Mouse (Mus musculus) Muller cell, postnatal 12 days (primary cell): ENCODE results near the gene Tbc1d23.
A peak's percentile ranks its signal among the peaks of the same experiment; 100 is the strongest.

Source experiments
- DNase-seq: peaks from one replicate; pipeline ENCODE4 v3.0.0-alpha.2; 2015; ENCODE audit errors: inconsistent ontology term

Tbc1d23 gene

DNA sequence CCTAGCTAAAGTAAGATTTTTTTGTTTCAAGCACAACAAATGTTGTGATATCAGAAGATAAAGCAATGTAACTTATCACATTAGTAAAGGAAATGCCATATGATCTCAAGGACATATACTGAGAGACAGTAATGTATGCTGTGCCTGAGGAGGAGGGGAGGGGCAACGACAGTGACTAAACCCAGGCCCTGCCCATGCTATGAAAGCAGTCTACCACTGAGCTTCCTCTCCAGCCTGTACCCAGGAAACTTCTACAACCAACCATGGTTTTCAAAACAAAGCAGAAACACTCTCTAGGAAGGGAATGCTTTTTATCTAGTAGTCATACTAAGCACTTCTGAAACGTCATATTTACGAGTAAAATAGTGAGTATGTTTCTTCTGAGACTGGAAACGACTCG, 68.5 kb downstream of the Tbc1d23 start:
- no peak for DNase-seq

GRCm38 (mm10) chr16:57159835-57160234, 71.5 kb downstream of the Tbc1d23 start:
- DNase-seq: no peak

GRCm38 (mm10) chr16:57157728-57158127, 73.6 kb downstream of the Tbc1d23 start:
- no peak for DNase-seq

DNA sequence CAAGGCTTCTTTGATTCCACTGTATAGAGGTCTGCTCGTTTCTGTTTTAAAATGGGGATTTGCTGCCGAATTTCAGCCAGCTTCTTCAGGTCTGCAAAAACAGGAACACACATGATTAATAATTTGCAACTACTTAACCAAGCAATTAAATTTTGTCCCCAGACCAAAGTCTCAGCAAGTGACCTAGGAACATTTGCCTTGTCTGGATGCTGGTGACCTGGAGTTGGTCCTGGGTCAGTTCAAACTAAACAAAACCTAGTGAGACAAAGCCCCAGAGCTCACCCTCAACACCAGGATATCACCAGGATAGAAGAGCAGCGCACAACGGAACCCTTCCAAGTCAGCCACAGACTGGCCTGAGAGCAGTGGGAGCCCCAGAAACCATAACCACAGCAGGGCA, 74.2 kb downstream of the Tbc1d23 start:
- DNase-seq: no peak

DNA sequence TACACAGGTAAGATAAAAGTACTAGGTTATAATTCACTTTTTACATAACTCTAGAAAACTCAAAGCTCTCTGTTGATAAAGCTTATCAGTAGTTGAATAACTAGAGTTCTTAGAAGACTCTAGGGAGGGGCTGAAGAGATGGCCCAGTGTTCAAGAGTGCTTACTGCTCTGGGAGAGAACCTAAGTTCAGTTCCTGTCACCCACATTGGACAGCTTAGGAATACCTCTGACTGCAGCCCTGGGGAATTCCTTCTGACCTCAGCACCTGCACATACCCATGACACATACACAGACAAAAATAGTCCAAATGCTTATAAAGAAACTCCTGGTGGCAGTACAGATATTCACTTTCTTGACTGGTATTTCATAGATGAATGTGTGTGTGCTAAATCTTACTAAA, 75.4 kb downstream of the Tbc1d23 start:
- no peak for DNase-seq

DNA sequence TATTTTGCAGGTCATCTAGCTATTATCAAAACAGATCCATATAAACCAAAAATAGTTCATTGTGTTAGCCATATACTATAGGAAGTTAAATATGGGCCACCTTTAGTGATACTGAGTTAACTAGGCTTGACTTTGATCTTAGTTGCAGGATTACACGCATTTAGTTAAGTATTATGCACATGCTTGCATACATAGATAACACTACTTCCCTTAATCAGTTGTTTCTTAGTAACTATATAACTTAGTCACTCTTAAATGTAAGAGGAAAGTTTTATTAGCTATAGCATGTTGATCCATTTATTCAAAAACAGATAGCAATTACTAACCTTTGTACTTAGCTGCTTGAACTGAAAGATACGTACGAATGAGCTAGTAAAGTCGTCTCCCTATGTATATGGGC, 79.9 kb downstream of the Tbc1d23 start:
- no peak for DNase-seq

DNA sequence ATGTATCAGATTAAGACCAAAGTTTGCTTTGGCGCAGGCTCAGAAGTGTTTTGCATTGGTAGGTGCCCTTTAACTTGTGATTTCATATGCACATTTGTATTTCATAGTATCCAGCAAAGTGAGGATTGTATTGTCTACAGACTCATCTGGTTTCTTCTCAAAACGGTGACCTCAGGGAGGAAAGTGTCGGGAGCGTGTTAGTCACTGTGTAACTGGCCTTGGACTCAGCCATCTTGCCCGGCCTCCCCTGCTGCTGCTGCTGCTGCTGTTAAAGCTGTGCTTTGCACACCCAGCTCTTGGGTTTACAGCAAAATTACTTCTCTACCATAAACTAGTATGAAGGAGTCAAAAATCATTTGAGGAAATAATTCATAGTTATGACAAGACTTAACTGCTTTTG, 86.6 kb downstream of the Tbc1d23 start:
- DNase-seq: no peak

GRCm38 (mm10) chr16:57133611-57134010, 97.7 kb downstream of the Tbc1d23 start:
- DNase-seq: no peak

- no peak for DNase-seq
Observed at GRCm38 (mm10) chr16:57132326-57132725, 99.0 kb downstream of the Tbc1d23 start.

- no peak for DNase-seq
Observed at GRCm38 (mm10) chr16:57131544-57131943, 99.8 kb downstream of the Tbc1d23 start.

- no peak for DNase-seq
Observed at GRCm38 (mm10) chr16:57130752-57131400, 100.4 kb downstream of the Tbc1d23 start.

DNA sequence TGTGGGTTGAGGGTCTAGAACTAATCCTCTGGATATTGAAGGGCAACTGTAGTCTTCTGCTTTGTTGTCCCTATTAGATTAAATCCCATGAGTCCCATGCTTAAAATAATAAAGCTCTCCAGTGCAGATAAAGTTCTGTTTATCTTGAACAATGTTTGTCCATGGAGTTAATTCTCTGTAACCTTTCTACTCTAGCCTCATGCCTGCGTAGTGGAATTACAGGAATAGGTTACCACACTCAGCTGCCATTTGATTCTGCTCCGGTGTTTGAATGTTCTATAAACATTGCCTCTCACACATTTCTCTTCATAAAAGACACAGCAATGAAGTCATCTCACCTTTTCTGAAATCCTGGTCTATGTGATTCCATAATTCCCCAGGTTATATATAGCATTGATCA, 103.5 kb downstream of the Tbc1d23 start:
- DNase-seq: no peak

GRCm38 (mm10) chr16:57126268-57126667, 105.0 kb downstream of the Tbc1d23 start:
- DNase-seq: no peak

DNA sequence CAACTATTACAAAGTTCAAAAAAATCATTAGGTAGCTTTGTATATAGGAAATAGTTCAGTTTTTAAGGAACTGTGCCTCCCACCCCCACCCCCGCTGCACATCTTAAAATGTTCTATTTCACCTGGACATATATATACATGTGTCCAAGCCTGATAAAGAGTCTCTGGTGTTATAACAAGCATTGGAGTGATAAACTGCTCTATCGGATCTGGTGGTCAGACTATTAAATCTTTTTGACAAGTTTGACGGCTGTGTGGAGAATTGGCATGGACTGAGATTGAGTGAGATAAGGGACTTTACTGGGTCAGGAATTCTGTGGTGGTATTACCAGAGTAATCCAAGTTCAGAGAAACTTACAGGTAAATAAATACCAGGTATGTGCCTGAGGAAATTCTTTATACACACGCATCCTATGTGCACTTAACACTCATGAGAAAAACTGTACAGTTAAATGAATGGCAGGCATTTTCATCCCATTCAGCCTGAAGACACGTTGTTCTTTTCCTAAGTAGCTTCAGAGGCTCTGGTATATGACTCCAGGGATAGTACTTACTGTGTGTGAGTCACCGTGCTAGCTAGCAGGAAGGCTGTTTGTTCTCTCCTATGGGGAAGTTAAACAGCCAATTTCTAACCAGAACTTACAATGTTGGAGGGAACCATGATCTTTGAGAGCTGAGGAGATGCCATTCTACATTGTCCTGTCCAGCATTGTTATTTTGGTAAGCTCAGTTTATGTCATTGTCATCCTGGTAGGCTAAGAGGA, 108.4 kb downstream of the Tbc1d23 start:
- DNase-seq: peak; percentile 27

- DNase-seq: peak; percentile 50
Observed at GRCm38 (mm10) chr16:57121816-57122415, 109.4 kb downstream of the Tbc1d23 start.

- peak; percentile 99 for DNase-seq
Observed at GRCm38 (mm10) chr16:57120913-57121815, 110.1 kb downstream of the Tbc1d23 start, which contains the start of gene Tomm70a. Gene Tomm70a, plus strand, starts transcription at chr16:57121703.
